Mouse (Mus musculus): ENCODE data around the gene Lars2.

DNA sequence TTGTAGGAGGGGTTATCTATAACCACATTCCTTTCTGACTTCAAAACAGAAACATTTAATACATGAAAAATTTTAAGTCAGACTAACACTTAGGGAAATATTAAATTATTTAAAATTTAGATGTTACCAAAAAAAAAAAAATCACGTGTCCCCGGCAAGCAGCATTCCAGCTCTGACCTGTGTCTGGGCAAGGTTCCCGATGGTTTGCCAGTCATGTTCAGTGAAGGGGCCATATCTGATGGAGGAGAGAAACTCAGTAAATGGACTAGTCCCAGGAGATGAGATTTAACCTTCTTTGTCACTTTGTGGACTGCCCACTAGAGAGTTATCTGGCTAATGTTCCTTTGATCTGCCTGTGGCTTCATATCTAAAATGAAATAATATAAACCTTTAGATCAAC lies 36.3 kb downstream of the Lars2 start:
- TF ChIP-seq TCF12 (IDR thresholded peaks at IDR 0.05; ENCODE audit: insufficient read depth, poor library complexity, severe bottlenecking) (no peak), POLR2A (IDR thresholded peaks at IDR 0.05; ENCODE audit: insufficient read length, low read depth) (no peak), USF1 (IDR thresholded peaks at IDR 0.05; ENCODE audit: low read depth) (no peak), MAX (IDR thresholded peaks at IDR 0.05; ENCODE audit: low read depth) (no peak), TCF3 (IDR thresholded peaks at IDR 0.05; ENCODE audit: insufficient read length, low read depth) (no peak), REST (IDR thresholded peaks at IDR 0.05; ENCODE audit: insufficient read depth, insufficient read length) (no peak), POLR2AphosphoS2 (IDR thresholded peaks at IDR 0.05; ENCODE audit: insufficient read length, low read depth) (no peak), CEBPB (IDR thresholded peaks at IDR 0.05; ENCODE audit: insufficient read depth, poor library complexity, severe bottlenecking) (no peak), MYOG (IDR thresholded peaks at IDR 0.05; ENCODE audit: control insufficient read depth in 1 of 3, insufficient read depth in 1 of 3, insufficient read length in 2 of 3, low read depth in 2 of 3) (no peak), MYOD1 (IDR thresholded peaks at IDR 0.05; ENCODE audit: control insufficient read depth in 1 of 3, insufficient read length in 2 of 3, low read depth in 2 of 3) (no peak)
